ENCODE assay signal across 8 mouse cellular contexts in genomic region chr13:3665308-3665723, GRCm38 (mm10). TPM values are rescaled to one million over a fixed set of nuclear protein-coding genes. Genes with fewer than 3 reads are reported as not detected.
DNase-seq lines count a peak whose midpoint lies in the region; ATAC-seq and TF ChIP-seq lines count a peak whose summit lies in the region.

No protein-coding gene starts in this region.

- H3K27me3 ChIP-seq in heart, embryonic 14.5 days (ENCODE audit: control insufficient read depth, insufficient read depth, low read length) = no peaks in the 10 kb centered on the region
- H3K27me3 ChIP-seq in kidney, postnatal 0 days (ENCODE audit: insufficient read depth, low read length) = no peaks in the 10 kb centered on the region
- no peaks in the 10 kb centered on the region for H3K27me3 ChIP-seq in liver, embryonic 11.5 days (replicated peaks; ENCODE audit: control insufficient read depth, insufficient read depth, low read length)
- H3K27me3 ChIP-seq in myocyte (ENCODE audit: control insufficient read depth, insufficient read depth, insufficient read length) = no peaks in the 10 kb centered on the region

- H3K4me1 ChIP-seq in heart, embryonic 14.5 days (ENCODE audit: control insufficient read depth in 2 of 2, insufficient read depth in 2 of 2, low read length in 2 of 2) = peaks cover 0 to 6% of the 10 kb centered on the region in 2 experiments; a peak in 1 of 4 replicates
- H3K4me1 ChIP-seq in kidney, postnatal 0 days (replicated peaks; ENCODE audit: insufficient read depth, low read length) = no peaks in the 10 kb centered on the region
- H3K4me1 ChIP-seq in liver, embryonic 11.5 days (replicated peaks; ENCODE audit: control insufficient read depth, insufficient read depth, low read length) = peaks cover 5% of the 10 kb centered on the region

- no peak for TF ChIP-seq POLR2A in myocyte (IDR thresholded peaks at IDR 0.05; ENCODE audit: insufficient read length, low read depth)

- no peaks in the 10 kb centered on the region for H3K79me2 ChIP-seq in myocyte (ENCODE audit: control insufficient read depth, insufficient read depth)

- TF ChIP-seq CTCF in kidney, postnatal 0 days (IDR thresholded peaks at IDR 0.05; ENCODE audit: low read depth) = peak; percentile 96

- no peaks in the 10 kb centered on the region for H3K36me3 ChIP-seq in heart, embryonic 14.5 days (ENCODE audit: control insufficient read depth, insufficient read depth, low read length)
- H3K36me3 ChIP-seq in kidney, postnatal 0 days (ENCODE audit: insufficient read depth, low read length) = no peaks in the 10 kb centered on the region
- no peaks in the 10 kb centered on the region for H3K36me3 ChIP-seq in liver, embryonic 11.5 days (ENCODE audit: control insufficient read depth, insufficient read depth, low read length)
- no peaks in the 10 kb centered on the region for H3K36me3 ChIP-seq in myocyte (ENCODE audit: control insufficient read depth, insufficient read depth)

- H3K27ac ChIP-seq in heart, embryonic 14.5 days (replicated peaks in 1 of 2; ENCODE audit: control insufficient read depth in 1 of 2, insufficient read depth in 1 of 2, low read depth in 2 of 2, low read length in 2 of 2) = no peak overlapping the region
- H3K27ac ChIP-seq in kidney, postnatal 0 days = no peak overlapping the region
- no peak overlapping the region for H3K27ac ChIP-seq in liver, embryonic 11.5 days (ENCODE audit: low read depth, low read length)

- peak; percentile 75 for DNase-seq in CD4-positive, CD25-positive, alpha-beta regulatory T cell, adult 2 months (ENCODE audit: low read depth, low spot score)
- peak; percentile 27 for DNase-seq in c-Kit-negative CD71-positive TER-119-positive erythroid progenitor cells, embryonic 14.5 days (ENCODE audit: low read depth, low spot score)
- DNase-seq in fibroblast of lung, adult 2 months (ENCODE audit: low read depth) = peak; percentile 65
- DNase-seq in kidney, postnatal 0 days (ENCODE audit: low spot score) = peak; percentile 92
- peak; percentile 73 for DNase-seq in liver, embryonic 11.5 days (ENCODE audit: low spot score)
- DNase-seq in spleen, postnatal 36 days (ENCODE audit: low spot score in 2 of 2) = peak; percentile 36 to 48

- no peak; the same call in 1 of the 2 replicates for ATAC-seq in heart, embryonic 14.5 days (ENCODE audit: insufficient number of reproducible peaks, insufficient read depth, low FRiP score, low read depth)
- peak; percentile 92 for ATAC-seq in kidney, postnatal 0 days (replicated peaks; ENCODE audit: low FRiP score, low read depth)
- ATAC-seq in liver, embryonic 11.5 days (replicated peaks; ENCODE audit: low FRiP score) = peak; percentile 58

- H3K9ac ChIP-seq in heart, embryonic 14.5 days (ENCODE audit: low read length) = no peak overlapping the region
- H3K9ac ChIP-seq in kidney, postnatal 0 days (ENCODE audit: low read depth, low read length) = no peak overlapping the region
- H3K9ac ChIP-seq in liver, embryonic 11.5 days (ENCODE audit: low read depth, low read length) = no peak overlapping the region

- WGBS in heart, embryonic 14.5 days = 15% methylated on average over 5 of the region's 5 CpGs
- 10% methylated on average over 5 of the region's 5 CpGs for WGBS in kidney, postnatal 0 days
- 13% methylated on average over 5 of the region's 5 CpGs for WGBS in liver, embryonic 11.5 days

- H3K4me3 ChIP-seq in heart, embryonic 14.5 days (ENCODE audit: control insufficient read depth in 1 of 2, insufficient read depth in 1 of 2, low read depth in 1 of 2, low read length in 2 of 2) = peak overlapping the region in 1 of 2 experiments; percentile 14; a peak in 2 of 4 replicates
- no peak overlapping the region for H3K4me3 ChIP-seq in kidney, postnatal 0 days (replicated peaks; ENCODE audit: low read depth, low read length)
- H3K4me3 ChIP-seq in liver, embryonic 11.5 days (ENCODE audit: low read depth, low read length) = no peak overlapping the region
- no peak overlapping the region for H3K4me3 ChIP-seq in myocyte

- peak overlapping the region; percentile 48 for H3K4me2 ChIP-seq in heart, embryonic 14.5 days (ENCODE audit: low read length)
- H3K4me2 ChIP-seq in kidney, postnatal 0 days (ENCODE audit: low read length) = no peak overlapping the region
- peak overlapping the region; percentile 31 for H3K4me2 ChIP-seq in liver, embryonic 11.5 days
- peak overlapping the region; percentile 68 for H3K4me2 ChIP-seq in myocyte (ENCODE audit: low read depth)

- no peaks in the 10 kb centered on the region for H3K9me3 ChIP-seq in heart, embryonic 14.5 days (ENCODE audit: control insufficient read depth, low read length)
- H3K9me3 ChIP-seq in kidney, postnatal 0 days (replicated peaks; ENCODE audit: low read length) = no peaks in the 10 kb centered on the region
- H3K9me3 ChIP-seq in liver, embryonic 11.5 days (ENCODE audit: control insufficient read depth, low read length) = no peaks in the 10 kb centered on the region

- no peak overlapping the region for H3ac ChIP-seq in myocyte (ENCODE audit: control insufficient read depth, insufficient read length)

TF ChIP-seq in myocyte, 11 proteins besides CTCF, POLR2A, EP300 and RAD21:
- no peak for TF ChIP-seq SRF (IDR thresholded peaks at IDR 0.05; ENCODE audit: control insufficient read depth, insufficient read length, low read depth)
- no peak for TF ChIP-seq TCF3 (IDR thresholded peaks at IDR 0.05; ENCODE audit: insufficient read length, low read depth)

RNA-seq across cellular contexts. Expression of gene Asb13, which starts 31.5 kb away (rescaled TPM):
- polyA plus RNA-seq in heart, embryonic 14.5 days (2014; fragmentation: Nextera tagmentation; extraction: Ambion mirVana) = 4.4 and 6.8 TPM in 2 replicates
- 9.2 and 11.7 TPM in 2 replicates for polyA plus RNA-seq in kidney, postnatal 0 days (2015; fragmentation: Nextera tagmentation; extraction: Ambion mirVana)
- 4.7 and 4.9 TPM in 2 replicates for polyA plus RNA-seq in liver, embryonic 11.5 days (2014; fragmentation: Nextera tagmentation; extraction: Ambion mirVana)
- 0.97 TPM for polyA plus RNA-seq in myocyte (2012; fragmentation: generic; extraction: Trizol)

RNA-seq across cellular contexts. Expression of gene Fam208b, which starts 54.4 kb away (rescaled TPM):
- polyA plus RNA-seq in heart, embryonic 14.5 days (2014; fragmentation: Nextera tagmentation; extraction: Ambion mirVana) = 11.2 and 11.9 TPM in 2 replicates
- 8.3 and 8.4 TPM in 2 replicates for polyA plus RNA-seq in kidney, postnatal 0 days (2015; fragmentation: Nextera tagmentation; extraction: Ambion mirVana)
- polyA plus RNA-seq in liver, embryonic 11.5 days (2014; fragmentation: Nextera tagmentation; extraction: Ambion mirVana) = 10.8 and 14.5 TPM in 2 replicates
- 2.5 TPM for polyA plus RNA-seq in myocyte (2012; fragmentation: generic; extraction: Trizol)

Comparison
In these comparisons a context has a peak if more than half of its experiments do, and no peak if none do; other contexts are left out.
1. DNase-seq: peak in every context shown above with its lines; median percentile 92 in kidney, postnatal 0 days; 75 in CD4-positive, CD25-positive, alpha-beta regulatory T cell, adult 2 months; 73 in liver, embryonic 11.5 days; 65 in fibroblast of lung, adult 2 months; 42 in spleen, postnatal 36 days; 27 in c-Kit-negative CD71-positive TER-119-positive erythroid progenitor cells, embryonic 14.5 days.